Mouse (Mus musculus) NIH3T3 (cell line): ENCODE data around the gene E2f6.

Experiments
- DNase-seq: peaks from one replicate; pipeline ENCODE4 v3.0.0-alpha.2; 2012; ENCODE audit warnings: low read depth

E2f6 gene

GRCm38 (mm10) chr12:16800259-16800958 lies 10.4 kb upstream of the E2f6 start, which contains the start of gene Greb1:
Greb1 (minus strand) TSS chr12:16800886.
- DNase-seq, result no peak

GRCm38 (mm10) chr12:16800959-16801315 lies 9.8 kb upstream of the E2f6 start:
- no peak for DNase-seq

GRCm38 (mm10) chr12:16803237-16803955 lies 7.4 kb upstream of the E2f6 start:
- no peak for DNase-seq

- no peak for DNase-seq
These were observed 6.8 kb upstream of the E2f6 start for GRCm38 (mm10) chr12:16803956-16804430.

- DNase-seq, result peak; percentile 90
These were observed 5.3 kb upstream of the E2f6 start for GRCm38 (mm10) chr12:16805511-16805910.

GRCm38 (mm10) chr12:16808045-16808444 lies 2.7 kb upstream of the E2f6 start:
- DNase-seq, result peak; percentile 84

GRCm38 (mm10) chr12:16811477-16811876 lies 714 bp downstream of the E2f6 start:
- DNase-seq, result peak; percentile 13

- no peak for DNase-seq
These were observed 6.4 kb downstream of the E2f6 start for GRCm38 (mm10) chr12:16817147-16817546.

- DNase-seq, result no peak
These were observed 7.8 kb downstream of the E2f6 start for GRCm38 (mm10) chr12:16818513-16818912.

- DNase-seq, result no peak
These were observed 10.0 kb downstream of the E2f6 start for GRCm38 (mm10) chr12:16820761-16821160.

GRCm38 (mm10) chr12:16822181-16822734 lies 11.5 kb downstream of the E2f6 start:
- DNase-seq, result no peak

- no peak for DNase-seq
These were observed 12.9 kb downstream of the E2f6 start for GRCm38 (mm10) chr12:16823701-16824100.

- peak; percentile 46 for DNase-seq
These were observed 17.7 kb downstream of the E2f6 start for GRCm38 (mm10) chr12:16828505-16828904.

- DNase-seq, result no peak
These were observed 19.0 kb downstream of the E2f6 start for GRCm38 (mm10) chr12:16829785-16830184.

GRCm38 (mm10) chr12:16831071-16831470 lies 20.3 kb downstream of the E2f6 start:
- no peak for DNase-seq

GRCm38 (mm10) chr12:16834701-16835100 lies 23.9 kb downstream of the E2f6 start:
- DNase-seq, result no peak

- DNase-seq, result peak; percentile 50
These were observed 25.4 kb downstream of the E2f6 start for GRCm38 (mm10) chr12:16836188-16836587.

GRCm38 (mm10) chr12:16837766-16838165 lies 27.0 kb downstream of the E2f6 start:
- DNase-seq, result no peak

- DNase-seq, result peak; percentile 75
These were observed 30.3 kb downstream of the E2f6 start for GRCm38 (mm10) chr12:16840842-16841782.

GRCm38 (mm10) chr12:16844623-16845592 lies 34.1 kb downstream of the E2f6 start:
- peak; percentile 69 for DNase-seq
